Mouse (Mus musculus) testis, postnatal 10 days (tissue): Measurements from ENCODE around the gene Olfr372.
A peak's percentile ranks its signal among the peaks of the same experiment; 100 is the strongest.
"Not testable (repeated sequence)": the region's sequence is repeated elsewhere in the genome, so short reads cannot be mapped to it uniquely, and the experiment has no call there.

Source experiments
- DNase-seq: peaks from one replicate; pipeline ENCODE4 v3.0.0; 2021; ENCODE audit warnings: low spot score

Olfr372 gene

DNA sequence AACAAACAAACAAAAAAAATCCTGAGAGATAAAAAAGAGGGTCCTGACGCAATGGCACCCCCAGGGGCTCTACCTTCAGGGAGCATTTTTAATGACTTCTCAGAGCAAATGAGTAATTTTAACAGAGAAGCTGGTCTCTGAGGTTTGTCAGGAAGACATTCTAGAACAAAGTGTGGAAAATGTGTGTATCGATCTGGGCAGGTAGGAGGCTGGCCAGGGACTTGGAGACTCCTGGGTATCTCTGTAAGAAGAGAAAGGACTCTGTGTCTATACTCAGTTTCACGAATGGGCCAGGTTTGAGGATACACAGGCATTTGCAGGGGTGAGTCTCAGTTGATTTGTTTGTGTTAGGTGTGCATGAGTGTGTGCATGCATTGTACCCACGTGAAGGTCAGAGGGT is at the start of gene Olfr372:
Gene Olfr372, plus strand, starts transcription at position 301 of the 400 bp plus-strand sequence.
- not testable (repeated sequence) for DNase-seq

DNA sequence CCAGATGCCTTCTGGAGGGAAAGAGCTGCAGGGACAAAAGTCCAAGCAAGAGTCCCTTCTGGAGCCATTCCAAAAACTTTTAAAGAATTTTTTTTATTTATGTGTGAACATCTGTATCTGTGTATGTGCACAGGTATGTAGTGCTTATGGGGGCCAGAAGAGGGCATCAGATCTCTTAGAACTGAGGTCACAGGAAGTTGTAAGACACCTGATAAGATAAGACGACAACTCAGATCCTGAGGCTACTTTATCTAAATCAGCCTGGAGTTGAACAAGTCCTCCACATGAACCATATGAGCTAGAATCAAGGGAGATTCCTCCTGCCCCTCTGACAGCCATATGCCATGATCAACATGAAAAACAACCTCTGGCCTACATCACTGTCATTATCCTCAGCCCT is 41.6 kb upstream of the Olfr372 start:
- no peak for DNase-seq

DNA sequence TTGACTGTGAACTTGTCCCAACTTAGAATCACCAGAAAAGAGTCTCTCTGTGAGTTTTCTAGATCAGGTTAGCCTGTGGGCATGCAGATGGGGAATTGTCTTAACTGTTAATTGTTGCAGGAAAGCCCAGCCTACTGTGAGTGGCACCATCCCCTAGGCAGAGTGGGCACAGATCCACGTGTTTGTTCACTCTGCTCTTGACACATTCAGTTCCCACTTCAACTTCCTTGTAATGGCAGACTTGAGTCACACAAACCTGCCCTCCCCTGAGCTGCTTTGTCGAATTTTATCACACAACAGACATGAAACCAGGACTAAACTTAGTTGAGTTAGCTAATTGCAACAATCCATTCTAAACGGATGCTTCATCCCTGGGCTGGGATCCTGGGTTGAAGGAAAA is 40.8 kb upstream of the Olfr372 start:
- peak; percentile 22 for DNase-seq

DNA sequence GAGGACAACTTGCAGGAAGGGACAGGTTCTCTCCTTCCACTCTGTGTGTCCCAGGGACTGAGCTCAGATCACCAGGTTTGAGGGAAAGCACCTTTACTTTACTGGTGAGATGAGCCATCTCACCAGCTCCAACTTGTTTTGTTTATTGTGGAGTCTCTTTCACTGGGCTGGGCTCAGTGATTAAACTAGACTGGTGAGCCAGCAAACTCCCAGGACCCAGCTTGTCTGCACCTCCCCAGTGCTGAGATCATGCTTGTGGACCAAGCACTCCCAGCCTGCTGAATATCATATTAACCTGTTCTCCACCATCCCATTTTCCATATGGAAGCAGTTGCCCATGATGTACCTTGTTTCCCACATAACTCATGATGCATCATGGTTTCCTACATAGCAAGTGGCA is 38.1 kb upstream of the Olfr372 start:
- peak; percentile 15 for DNase-seq

DNA sequence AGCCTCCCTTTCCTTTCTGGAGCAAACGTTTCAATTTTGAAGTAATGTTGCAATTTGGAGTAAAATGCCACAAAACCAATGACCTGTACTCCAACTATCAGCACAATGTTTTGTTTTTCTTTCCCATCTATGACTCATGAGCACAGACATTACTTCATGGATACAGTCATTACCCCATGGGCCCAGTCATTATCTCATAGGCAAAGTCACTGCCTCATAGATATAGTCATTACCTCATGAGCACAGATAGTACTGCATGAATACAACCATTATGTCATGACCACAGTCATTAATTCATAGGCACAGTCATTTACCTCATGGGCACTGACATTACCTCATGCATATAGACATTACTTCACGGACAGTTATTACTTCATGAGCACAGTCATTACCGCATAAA is 35.1 kb upstream of the Olfr372 start:
- no peak for DNase-seq

DNA sequence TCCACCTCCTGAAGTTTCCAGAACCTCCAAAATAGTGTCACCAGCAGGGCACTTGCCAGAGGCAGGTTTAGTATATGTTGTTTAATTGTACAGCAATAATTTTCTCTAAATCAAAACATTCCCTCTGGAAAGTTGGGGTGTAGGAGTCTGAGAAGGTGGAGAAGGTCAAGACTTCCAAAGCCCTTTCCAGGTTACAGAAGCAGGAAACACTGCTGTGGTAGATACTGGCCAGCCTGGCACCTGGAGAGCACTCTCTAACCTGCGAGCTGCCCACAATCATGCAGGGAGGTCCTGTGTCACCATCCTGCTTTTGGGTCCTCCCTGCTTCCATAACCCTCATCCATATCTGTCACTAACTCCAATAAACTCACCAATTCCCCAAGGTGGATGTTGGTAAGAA is 34.3 kb upstream of the Olfr372 start:
- DNase-seq: peak; percentile 23

DNA sequence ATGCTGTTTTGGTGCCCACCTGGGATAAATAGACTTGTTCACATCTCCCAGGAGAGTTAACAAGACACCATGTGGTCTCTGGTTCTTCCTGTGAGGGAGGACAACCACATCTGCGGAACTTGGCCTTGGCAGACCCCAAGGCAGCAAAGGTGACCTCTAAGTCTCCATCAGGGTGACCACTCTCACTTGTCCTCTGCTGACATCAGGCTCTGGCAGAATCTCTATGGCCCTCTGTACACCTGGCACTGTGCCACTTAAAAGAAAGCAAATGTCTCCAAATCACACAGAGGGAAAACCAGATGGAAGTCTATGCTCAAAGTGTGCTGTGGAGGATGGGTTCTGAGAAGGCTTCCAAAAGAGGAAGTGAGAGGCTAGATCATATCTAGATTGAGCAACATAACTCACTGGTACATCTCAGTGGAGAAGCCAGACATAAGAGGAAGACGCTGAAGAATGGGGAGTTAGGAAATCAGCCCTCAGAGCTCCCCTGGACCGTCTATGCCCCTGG is 32.8 kb upstream of the Olfr372 start:
- DNase-seq: peak; percentile 34

DNA sequence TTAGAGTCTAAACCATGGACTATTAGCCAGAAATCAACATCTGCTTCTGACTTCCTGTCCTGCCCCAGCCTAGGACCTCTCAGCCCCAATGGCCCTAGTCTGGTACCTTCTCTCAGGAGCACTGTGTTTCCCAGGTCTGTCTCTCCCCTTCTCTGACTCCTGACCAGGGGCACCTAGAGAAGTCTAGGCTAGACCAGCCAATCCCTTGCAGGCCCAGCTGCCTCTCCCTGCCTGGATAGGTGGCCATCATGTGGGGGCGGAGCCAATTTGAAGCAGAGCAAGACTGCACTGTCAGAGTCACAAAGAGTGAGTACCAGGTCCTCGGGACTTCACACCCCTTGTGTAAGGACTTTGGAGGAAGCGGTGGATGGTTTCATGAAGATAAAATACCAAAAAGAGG is 31.5 kb upstream of the Olfr372 start, which contains the start of gene Cyp4f18:
Gene Cyp4f18, minus strand, starts transcription at position 154 of the 400 bp plus-strand sequence.
- peak; percentile 47 for DNase-seq

DNA sequence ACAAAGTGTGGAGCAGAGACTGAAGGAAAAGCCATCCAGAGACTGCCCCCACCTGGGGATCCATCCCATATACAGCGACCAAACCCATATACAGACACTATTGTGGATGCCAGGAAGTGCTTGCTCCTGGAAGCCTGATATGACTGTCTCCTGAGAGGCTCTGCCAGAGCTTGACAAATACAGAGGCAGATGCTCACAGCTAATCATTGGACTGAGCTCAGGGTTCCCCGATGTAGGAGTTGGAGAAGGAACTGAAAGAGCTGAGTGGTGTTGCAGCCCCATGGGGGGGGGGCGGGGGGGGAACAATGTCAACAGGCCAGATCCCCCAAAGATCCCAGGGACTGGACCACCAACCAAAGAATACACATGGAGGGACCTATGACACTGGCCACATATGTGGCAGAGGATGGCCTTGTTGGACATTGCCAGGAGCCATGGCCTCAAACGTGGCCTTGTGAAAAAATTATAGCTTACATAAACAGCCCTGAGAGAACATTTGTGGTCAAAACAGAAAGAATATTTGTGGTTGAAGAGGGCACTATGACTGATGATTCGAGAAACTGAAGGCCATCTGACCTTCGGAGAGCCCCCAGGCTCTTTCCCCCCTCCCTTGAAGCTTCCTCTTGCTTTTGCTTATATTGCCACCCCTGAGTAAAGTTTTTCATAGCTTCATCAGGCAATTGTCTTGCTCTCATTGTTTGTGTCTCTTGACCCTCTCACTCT is 27.4 kb upstream of the Olfr372 start:
- DNase-seq: peak; percentile 27

DNA sequence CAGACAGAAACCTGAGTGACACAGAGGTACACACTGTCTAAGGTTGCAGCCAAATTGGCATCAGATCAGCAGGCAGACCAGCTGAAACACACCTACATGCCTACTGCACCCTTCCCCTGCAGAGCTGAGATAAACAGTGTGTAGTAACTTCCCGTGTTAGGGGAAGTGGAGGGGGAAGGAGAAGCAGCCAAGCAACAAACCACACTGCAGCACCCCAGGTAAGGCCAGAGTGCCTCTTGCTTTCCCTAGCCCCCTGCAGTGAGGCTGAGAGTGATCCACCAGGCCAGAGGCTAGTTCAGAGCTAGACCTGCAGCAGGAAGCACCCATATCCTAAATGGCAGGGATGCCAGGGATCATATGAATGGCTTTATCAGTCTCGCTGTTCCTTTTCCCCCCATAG is 23.7 kb upstream of the Olfr372 start:
- DNase-seq: not testable (repeated sequence)

DNA sequence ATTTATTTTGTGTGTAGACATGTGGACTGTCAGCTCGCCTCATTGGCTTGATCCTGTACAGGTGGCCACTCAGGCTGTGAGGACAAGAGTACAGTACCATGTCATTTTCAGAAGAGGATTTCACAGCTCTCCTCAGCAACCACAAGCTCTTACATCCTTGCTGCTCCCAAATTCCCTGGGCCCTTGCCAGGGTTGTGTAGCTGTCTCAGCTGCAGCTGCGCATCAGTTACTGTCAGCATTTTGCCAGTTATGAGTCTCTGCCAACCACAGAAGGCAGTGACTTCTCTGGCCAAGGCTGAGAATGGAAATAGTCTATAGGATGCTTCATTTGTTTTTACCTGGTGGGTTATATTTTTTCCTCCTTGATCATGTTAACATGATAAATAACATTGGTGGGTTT is 22.9 kb upstream of the Olfr372 start:
- no peak for DNase-seq

DNA sequence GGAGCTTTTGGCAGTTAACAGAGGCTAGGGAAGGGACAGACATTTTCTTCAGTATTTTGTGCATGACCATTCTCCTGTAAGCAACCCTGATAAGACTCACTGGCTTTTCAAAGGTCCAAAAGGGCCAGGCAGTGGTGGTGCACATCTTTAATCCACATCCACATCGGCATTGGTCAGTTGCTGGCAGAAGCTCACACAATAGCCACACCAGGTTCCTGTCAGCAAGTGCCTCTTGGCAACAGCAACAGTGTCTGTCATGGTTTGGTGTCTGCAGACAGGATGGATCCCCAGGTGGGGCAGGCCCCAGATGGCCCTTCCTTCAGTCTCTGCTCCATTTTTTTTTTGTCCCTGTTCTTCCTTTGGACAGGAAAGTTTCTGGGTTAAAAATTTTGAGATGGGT is 22.0 kb upstream of the Olfr372 start:
- DNase-seq: not testable (repeated sequence)

DNA sequence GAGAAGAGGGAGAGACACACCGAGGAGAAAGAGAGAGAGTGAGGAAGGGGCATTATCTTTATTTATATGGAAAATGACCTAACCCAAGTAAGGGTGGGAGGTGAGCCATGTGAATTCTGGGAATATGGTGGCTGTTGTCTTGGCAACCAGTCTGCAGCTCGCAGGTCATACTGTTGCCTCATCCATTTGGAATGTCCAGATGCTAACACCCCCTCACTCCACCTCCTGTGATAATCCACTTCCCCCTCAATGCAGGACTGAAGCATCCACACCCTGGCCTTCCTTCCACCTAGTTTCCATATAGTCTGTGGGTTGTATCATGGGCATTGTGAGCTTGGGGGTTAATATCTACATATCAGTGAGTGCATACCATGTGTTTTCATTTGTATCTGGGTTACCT is 21.2 kb upstream of the Olfr372 start:
- no peak for DNase-seq

DNA sequence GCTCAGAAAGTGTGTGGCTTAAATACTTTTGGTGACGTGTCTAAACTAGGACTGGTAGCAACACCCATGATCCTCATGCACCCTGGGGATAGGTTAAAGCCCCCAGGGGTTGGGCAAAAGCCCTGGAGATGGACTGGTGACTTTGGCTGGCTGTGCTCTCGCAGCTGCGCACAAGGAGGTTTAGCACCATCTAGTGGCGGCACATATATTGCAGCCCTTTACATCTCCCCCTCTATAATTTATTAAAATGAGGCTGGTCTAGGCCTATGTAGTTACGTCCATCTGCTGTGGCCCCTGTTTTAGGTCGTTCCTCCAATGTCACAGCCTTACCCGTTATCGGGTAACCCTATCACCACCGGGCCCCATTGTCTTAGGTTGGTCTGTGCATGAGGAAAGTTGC is 16.1 kb upstream of the Olfr372 start:
- DNase-seq: peak; percentile 58

DNA sequence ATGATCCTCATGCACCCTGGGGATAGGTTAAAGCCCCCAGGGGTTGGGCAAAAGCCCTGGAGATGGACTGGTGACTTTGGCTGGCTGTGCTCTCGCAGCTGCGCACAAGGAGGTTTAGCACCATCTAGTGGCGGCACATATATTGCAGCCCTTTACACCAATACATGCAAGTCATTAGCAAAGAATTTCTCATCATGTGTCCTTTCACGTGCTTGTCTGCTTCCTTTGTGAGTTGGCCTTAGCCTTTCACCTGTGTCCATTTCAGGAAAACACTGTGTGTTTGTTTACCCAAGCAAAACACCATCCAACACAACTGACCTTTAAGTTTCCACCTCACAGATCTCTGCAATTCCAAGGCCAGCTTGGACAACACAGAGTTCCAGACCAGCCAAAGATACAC is 8.1 kb upstream of the Olfr372 start:
- peak; percentile 61 for DNase-seq

DNA sequence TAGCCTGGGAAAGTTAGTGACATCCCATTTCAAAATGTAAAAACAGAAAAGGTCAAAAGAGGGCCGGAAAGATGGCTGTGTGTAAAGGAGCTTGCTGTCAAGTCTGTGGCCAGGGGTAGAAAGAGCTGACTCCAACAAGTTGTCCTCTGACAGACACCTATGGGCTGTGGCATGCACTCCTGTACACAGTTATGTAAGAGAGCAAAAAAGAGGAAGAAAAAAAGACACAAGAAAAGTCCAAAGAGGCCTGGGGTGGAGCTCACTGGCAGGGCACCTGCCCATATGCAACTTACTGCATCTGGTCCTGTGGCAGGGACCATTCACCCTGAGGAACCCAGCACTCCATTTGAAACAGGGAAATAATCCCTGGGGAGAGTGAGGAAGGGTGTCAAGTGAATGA is 1.5 kb downstream of the Olfr372 start:
- DNase-seq: no peak

DNA sequence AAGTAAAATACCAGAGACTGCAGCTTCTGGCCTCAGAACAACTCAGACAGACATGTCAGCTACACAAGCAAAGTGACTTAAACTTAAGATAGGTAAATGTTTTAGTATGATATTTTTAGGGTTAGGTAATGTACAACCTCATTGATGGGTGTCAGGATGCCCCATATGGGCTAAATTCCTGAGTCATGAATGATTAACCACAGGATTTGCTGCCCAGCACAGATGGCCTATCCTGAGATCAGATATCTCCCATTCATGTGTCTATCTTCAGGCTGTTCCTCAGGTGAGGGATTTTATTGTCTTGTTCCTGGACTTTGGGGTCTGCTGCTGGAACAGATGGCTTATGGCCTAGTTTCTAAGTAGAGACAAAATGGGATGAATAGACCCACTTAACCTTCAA is 13.6 kb downstream of the Olfr372 start:
- not testable (repeated sequence) for DNase-seq

DNA sequence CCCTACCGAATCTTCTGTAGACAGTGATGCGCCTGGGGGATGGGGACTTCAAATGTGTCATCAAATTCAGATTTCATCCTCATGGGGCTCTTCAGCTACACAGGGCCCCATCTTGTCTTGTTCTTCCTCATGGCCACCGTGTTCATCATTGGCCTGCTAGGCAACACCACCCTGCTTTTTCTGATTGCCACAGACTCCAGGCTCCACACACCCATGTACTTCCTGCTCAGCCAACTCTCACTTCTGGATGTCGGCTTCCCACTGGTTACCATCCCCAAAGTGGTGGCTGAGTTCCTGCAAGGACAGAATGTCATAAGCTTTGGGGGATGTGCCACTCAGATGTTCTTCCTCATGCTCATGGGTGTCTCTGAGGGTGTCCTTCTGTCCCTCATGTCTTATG is 16.6 kb downstream of the Olfr372 start:
- not testable (repeated sequence) for DNase-seq

DNA sequence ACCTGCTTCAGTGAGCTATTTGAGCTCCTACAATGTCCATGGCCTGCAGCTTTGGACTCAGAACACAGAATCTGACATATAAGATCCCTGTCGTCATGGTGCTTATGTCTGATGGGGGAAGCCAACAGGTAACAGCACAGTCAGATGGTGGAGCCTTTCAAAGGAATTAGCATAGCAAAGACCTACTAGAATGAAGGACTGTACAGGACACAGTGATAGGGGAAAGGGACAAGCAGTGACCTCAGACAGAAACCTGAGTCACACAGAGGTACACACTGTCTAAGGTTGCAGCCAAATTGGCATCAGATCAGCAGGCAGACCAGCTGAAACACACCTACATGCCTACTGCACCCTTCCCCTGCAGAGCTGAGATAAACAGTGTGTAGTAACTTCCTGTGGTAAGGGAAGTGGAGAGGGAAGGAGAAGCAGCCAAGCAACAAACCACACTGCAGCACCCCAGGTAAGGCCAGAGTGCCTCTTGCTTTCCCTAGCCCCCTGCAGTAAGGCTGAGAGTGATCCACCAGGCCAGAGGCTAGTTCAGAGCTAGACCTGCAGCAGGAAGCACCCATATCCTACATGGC is 25.9 kb downstream of the Olfr372 start:
- not testable (repeated sequence) for DNase-seq

DNA sequence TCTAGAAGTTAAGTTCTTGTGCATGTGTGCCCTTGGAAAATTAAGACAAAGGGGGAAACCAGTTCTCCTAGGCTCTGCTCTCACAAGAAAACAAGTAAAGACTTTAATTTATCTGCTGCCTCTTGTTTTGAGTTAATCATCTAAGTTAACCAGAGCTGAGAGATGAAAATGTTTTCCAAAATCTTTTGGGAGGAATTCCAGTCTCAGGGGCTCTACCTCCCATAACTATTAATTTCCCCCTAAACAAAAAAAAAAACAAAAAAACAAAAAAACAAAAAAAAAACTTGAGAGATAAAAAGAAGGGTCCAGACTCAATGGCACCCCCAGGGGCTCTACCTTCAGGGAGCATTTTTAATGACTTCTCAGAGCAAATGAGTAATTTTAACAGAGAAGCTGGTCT is 41.9 kb downstream of the Olfr372 start, which contains the start of gene Olfr373:
Gene Olfr373, plus strand, starts transcription at position 301 of the 400 bp plus-strand sequence.
- DNase-seq: not testable (repeated sequence)

DNA sequence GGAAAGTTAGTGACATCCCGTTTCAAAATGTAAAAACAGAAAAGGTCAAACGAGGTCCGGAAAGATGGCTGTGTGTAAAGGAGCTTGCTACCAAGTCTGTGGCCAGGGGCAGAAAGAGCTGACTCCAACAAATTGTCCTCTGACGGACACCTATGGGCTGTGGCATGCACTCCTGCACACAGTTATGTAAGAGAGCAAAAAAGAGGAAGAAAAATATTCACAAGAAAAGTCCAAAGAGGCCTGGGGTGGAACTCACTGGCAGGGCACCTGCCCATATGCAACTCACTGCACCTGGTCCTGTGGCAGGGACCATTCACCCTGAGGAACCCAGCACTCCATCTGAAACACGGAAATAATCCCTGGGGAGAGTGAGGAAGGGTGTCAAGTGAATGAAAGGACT is 43.7 kb downstream of the Olfr372 start:
- no peak for DNase-seq

DNA sequence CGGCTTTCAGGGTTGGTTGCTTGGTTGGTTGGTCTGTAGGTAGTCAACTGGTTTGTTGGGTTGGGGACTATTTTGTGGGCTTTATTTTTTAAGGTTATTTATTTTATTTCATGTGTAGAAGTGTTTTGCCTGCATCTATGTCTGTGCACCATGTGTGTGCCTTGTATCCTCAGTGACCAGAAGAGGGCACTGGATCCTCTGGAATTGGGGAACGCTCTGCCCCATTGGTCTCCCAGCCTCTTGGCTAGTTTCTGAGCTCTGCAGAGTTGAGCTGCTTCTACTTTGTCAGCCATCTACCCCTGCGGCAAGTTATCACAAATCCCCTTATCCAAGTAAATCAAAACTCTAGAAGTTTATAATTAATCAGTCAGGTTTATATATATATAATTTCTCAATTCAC is 46.6 kb downstream of the Olfr372 start:
- not testable (repeated sequence) for DNase-seq

DNA sequence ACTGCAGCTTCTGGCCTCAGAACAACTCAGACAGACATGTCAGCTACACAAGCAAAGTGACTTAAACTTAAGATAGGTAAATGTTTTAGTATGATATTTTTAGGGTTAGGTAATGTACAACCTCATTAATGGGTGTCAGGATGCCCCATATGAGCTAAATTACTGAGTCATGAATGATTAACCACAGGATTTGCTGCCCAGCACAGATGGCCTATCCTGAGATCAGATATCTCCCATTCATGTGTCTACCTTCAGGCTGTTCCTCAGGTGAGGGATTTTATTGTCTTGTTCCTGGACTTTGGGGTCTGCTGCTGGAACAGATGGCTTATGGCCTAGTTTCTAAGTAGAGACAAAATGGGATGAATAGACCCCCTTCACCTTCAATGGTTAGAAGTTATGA is 55.7 kb downstream of the Olfr372 start:
- DNase-seq: not testable (repeated sequence)
